Mouse (Mus musculus) urinary bladder, adult 18-20 months (tissue): ENCODE measurements around the gene Tmem238.

Experiments used
- DNase-seq, 2 experiments: peaks; one replicate each; pipeline ENCODE4 v3.0.0; 2022; ENCODE audit warnings: low spot score in 2 of 2, mixed read lengths in 2 of 2

The Tmem238 gene

DNA sequence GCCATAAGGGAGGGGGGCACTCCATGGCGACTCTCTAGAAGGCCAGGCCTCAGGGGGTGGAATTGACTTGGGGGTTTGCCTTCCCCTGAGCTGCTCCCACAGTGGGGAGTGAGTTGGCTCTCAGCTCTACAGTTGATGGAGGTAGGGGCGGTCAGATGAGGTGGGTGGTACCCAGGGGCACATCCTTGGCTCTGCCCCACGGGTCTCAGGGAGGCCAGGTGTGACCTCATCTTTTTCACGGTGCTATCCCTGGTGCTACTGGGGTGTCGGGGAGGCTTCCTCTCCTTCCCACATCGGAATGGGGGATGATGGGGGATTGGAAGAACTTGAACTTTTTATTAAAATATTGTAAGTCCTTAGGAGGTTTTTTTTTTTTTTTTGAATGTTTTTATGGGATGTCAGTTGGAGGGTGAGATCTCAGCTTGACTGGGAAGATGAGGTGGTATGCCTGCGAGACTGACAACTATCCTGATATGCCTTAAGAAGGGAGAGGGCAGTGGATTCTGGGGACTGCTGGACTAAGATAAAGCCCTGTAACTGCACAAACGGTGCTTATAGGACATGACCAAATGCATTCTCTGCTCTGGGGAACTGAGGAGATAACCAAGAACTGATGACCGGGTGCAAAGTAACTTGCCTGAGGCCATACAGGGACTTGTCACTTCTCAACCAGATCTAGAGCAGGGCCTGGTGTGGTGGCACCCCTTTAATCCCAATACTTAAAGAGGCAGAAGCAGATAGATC, 42.1 kb downstream of the Tmem238 start:
- no peak for DNase-seq

GRCm38 (mm10) chr7:4746326-4746980, 43.0 kb downstream of the Tmem238 start:
- no peak for DNase-seq

DNA sequence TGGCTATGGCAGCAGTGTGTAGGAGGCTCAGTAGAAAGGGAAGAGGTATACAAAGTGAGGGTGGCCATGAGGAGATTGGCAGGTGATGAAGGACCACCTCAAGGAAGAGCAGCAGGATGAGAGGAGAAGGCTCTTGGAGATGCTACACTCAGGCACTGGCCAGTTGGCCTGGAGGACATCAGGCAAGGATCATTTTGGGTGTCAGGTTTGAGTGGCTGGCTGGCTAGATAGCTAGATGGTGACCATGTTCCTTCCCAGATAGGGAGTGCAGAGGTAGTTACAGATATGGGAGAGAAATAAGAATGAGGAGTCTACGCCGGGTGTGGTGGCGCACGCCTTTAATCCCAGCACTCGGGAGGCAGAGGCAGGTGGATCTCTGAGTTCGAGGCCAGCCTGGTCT, 44.6 kb downstream of the Tmem238 start:
- DNase-seq = no peak

- no peak for DNase-seq
These were observed 46.1 kb downstream of the Tmem238 start for GRCm38 (mm10) chr7:4743354-4743753.

DNA sequence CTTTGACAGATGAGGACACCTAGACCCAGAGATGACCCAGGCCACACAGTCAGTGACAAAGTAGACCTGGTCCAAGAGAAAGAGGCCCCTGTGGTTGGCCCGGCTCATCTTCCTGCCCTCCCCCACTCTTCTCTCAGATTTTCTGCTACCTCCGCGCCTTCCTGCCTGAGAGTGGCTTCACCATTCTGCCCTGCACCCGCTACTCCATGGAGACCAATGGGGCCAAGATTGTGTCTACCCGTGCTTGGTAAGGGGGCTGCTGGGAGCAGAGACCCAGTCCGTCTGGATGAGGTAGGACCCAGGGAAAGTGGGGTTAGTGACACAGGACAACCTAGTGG, 47.0 kb downstream of the Tmem238 start:
- DNase-seq = no peak

DNA sequence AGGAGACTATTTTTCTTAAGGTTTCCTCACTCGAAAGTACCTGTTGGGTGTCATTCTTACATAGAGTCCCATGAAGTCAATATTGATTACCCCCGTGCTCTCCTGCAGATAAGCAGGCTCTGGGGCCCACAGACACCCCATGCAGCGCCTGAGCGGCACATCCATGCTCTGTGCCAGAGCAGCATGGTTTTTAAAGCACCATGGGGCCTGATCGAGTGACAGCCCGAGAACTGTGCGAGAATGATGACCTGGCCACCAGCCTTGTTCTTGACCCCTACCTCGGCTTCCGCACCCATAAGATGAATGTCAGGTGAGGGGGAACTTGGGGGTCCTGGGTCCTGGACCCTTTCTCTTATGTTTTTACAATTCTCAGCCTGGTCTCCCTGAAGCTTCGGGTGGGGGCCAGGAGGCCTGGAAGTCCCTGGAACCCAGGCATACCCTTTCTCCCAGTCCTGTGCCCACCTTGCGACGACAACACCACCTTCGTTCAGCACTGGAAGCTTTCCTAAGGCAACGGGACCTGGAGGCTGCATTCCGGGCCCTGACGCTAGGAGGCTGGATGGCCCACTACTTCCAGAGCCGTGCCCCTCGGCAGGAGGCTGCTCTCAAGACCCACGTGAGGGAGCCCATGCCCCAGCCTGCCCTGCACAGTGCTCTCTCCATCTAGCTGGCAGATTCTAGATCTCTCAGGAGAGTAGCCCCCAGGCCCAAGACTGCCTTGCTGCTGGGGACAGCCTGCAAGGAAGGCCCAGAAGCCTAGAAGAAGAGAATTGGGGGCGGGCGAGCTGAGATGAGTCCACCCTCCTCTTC, 47.6 kb downstream of the Tmem238 start:
- DNase-seq = no peak

DNA sequence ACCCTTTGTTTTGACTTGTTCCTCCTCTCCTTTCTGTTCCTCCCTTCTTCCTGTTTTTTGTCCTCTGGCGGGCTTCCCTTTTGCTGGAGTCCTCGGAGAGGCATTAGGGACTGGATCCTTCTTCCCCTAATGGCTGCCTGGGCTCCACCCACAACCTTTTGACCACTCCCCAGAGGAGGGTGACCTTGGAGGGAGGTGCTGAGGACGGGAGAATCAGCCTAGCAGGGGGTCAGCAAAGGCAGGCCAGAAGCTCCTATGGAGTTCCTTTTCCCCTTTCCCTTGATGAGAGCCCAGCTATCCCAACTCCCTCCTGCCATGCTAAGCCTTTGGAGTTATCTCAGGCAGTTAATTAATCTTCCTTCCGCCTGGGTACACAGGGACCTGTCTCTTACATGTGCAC, 48.3 kb downstream of the Tmem238 start:
- DNase-seq = peak; percentile 22 to 51

DNA sequence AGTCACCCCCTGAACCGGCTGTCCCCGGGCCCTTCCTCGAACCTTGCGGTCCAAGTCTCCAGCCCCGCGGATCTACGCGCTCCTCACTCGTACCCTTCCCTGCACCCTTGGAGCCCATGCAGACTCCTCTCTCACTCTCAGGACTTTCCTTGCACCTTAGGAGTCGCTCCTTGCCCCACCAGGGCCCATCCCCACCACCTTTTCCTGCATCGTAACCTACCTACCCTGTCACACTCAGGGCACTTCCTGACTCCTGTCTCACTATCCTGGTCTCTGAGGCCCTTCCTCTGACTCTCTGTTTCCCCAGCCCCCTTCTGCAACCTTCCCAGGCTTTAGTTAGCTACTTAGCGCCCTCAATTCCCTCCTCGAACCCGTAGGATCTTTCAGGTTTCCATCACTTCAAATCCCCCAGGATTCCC, 49.1 kb downstream of the Tmem238 start:
- no peak for DNase-seq

DNA sequence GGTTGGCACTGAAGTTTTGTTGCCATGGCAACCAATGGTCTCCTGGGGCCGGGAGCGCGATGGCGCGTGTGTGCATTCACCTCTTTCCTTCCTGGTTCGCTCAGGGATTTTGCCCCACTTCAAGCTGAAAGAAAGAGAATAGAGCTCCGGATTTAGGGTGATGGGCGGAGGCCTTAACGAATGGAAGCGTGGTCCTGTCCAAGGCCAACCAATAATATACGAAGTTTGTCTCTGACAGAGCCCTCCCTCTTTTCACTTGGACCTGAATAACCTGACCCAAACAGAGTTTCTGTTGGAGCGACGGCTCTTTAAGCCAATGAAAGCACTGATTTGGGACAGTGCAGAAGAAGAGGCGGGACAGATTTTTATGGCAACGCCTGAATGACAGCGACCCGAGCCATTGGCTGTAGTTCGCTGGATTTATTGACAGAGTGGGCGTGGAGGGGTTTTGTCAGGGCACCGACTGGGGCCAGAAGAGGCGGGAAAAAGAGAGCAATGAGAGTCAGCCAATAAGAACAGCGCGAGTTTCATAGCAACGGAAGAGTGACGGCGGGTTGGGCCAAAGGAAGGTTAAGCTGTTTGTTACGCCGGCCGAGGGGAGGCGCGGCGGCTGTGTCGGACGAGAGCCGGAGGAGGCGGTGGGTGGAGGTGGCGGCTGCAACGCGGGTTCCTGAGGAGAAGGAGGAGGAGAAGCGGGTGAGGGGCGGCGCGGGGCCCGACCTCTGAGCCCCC, 49.7 kb downstream of the Tmem238 start, which contains the start of gene Kmt5c:
Gene Kmt5c, plus strand, starts transcription at position 572 of the 732 bp plus-strand sequence.
- DNase-seq = peak; percentile 86 to 98

- DNase-seq = no peak
These were observed 50.4 kb downstream of the Tmem238 start for GRCm38 (mm10) chr7:4739041-4739543.
